Mouse (Mus musculus) forebrain, embryonic 11.5 days (tissue): Measurements from ENCODE around the gene Klf11. TPM values are rescaled to one million over a fixed set of nuclear protein-coding genes. Genes with fewer than 3 reads are reported as not detected.
A peak's percentile ranks its signal among the peaks of the same experiment; 100 is the strongest.

ENCODE experiments used
- ATAC-seq: fragments of 200-750 bp; cut with Nextera tagmentation; replicated peaks from 2 replicates; pipeline ENCODE4 v1.8.0; 2017; ENCODE audit warnings: moderate TSS enrichment; ENCODE audit not compliant: low FRiP score
- DNase-seq: peaks from one replicate; pipeline ENCODE4 v3.0.0-alpha.2; 2017; ENCODE audit warnings: low spot score
- H3K27ac ChIP-seq: fragments of 300-500 bp; sonication (generic); 2 replicates; pipeline ENCODE4 v1.5.1; 2014; ENCODE audit warnings: low read depth, low read length
- H3K27me3 ChIP-seq: fragments of 300-500 bp; sonication (generic); 2 replicates; pipeline ENCODE4 v1.6.1; 2014; ENCODE audit warnings: mild to moderate bottlenecking, low read length, mixed read lengths; ENCODE audit not compliant: control insufficient read depth, insufficient read depth
- H3K36me3 ChIP-seq: fragments of 300-500 bp; sonication (generic); 2 replicates; pipeline ENCODE4 v1.6.1; 2014; ENCODE audit warnings: mild to moderate bottlenecking, low read length, moderate library complexity, mixed read lengths; ENCODE audit not compliant: control insufficient read depth, insufficient read depth
- H3K4me1 ChIP-seq: fragments of 300-500 bp; sonication (generic); replicated peaks from 2 replicates; pipeline ENCODE4 v1.6.1; 2014; ENCODE audit warnings: low read length, mixed read lengths; ENCODE audit not compliant: control insufficient read depth, insufficient read depth
- H3K4me2 ChIP-seq: fragments of 300-500 bp; sonication (generic); 2 replicates; pipeline ENCODE4 v1.6.1; 2014; ENCODE audit warnings: low read depth, mild to moderate bottlenecking, low read length, moderate library complexity, mixed read lengths; ENCODE audit not compliant: severe bottlenecking
- H3K4me3 ChIP-seq: fragments of 300-500 bp; sonication (generic); 2 replicates; pipeline ENCODE4 v1.5.1; 2014; ENCODE audit warnings: low read depth, low read length
- H3K9ac ChIP-seq: fragments of 300-500 bp; sonication (generic); 2 replicates; pipeline ENCODE4 v1.6.1; 2014; ENCODE audit warnings: low read length
- H3K9me3 ChIP-seq: fragments of 300-500 bp; sonication (generic); 2 replicates; pipeline ENCODE4 v1.6.1; 2016; ENCODE audit warnings: low read length, mixed read lengths; ENCODE audit not compliant: control insufficient read depth
- WGBS: fragments of 180-500 bp; shearing (Covaris S2); extraction: QIAGEN DNeasy Blood & Tissue Kit; methylation state at CpG from one replicate; pipeline ENCODE4 v1.1.7; 2014; 5-methylcytosine and 5-hydroxymethylcytosine counted together
- polyA plus RNA-seq: library from polyadenylated mRNA; unstranded; fragments of >200 nt; fragmentation: Nextera tagmentation; extraction: Ambion mirVana; gene quantifications from 2 replicates; pipeline ENCODE4 v1.2.1, GENCODE M21; 2014

Gene Klf11
- polyA plus RNA-seq, 1 experiment from 2014 or later, result 13.1 TPM

DNA sequence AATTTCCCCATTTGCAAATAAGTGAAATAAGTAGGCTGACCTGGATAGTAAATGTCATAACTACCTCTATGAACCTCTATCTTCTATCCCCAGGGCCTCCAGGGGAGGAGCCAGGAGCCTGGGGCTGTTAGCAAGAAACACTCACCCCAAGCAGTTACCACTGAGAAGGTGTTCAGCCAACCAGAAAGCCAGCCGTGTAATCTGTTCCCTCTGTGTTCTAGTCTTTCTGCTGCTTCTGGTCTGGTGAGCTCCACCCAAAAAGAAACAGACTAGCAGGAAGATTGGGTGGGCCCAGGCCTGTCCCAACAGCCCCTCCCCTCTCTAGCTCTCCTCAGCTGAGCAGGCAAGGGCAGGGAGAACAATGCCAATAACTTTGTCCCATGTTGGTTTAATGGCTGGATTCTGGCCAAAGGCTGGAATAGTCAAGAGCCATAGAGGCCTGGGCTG is 6.9 kb upstream of the Klf11 start:
- Histone ChIP-seq H3K4me3 (no peak overlapping the region), H3K27ac (no peak overlapping the region), H3K36me3 (no peaks in the 10 kb centered on the region), H3K4me2 (no peak overlapping the region), H3K27me3 (no peaks in the 10 kb centered on the region), H3K4me1 (no peaks in the 10 kb centered on the region), H3K9me3 (no peaks in the 10 kb centered on the region), H3K9ac (no peak overlapping the region)
- ATAC-seq (no peak), DNase-seq (no peak)
- 55% methylated on average over 1 of the region's 1 CpGs for whole genome bisulfite sequencing

GRCm38 (mm10) chr12:24645901-24646300 is 5.2 kb upstream of the Klf11 start:
- ATAC-seq, result no peak

GRCm38 (mm10) chr12:24648094-24648493 is 3.0 kb upstream of the Klf11 start:
- Histone ChIP-seq H3K4me3 (no peak overlapping the region), H3K36me3 (no peaks in the 10 kb centered on the region), H3K9ac (no peak overlapping the region), H3K4me1 (peaks cover 13% of the 10 kb centered on the region; the same call in 1 of the 2 replicates), H3K27ac (no peak overlapping the region), H3K4me2 (no peak overlapping the region), H3K9me3 (no peaks in the 10 kb centered on the region), H3K27me3 (no peaks in the 10 kb centered on the region)
- DNase-seq (no peak), ATAC-seq (no peak)
- WGBS, result 68% methylated on average over 1 of the region's 1 CpGs

More at GRCm38 (mm10) chr12:24645901-24646300, 5.2 kb upstream of the Klf11 start:
- Histone ChIP-seq H3K27me3 (no peaks in the 10 kb centered on the region), H3K27ac (no peak overlapping the region), H3K4me2 (no peak overlapping the region), H3K9me3 (no peaks in the 10 kb centered on the region), H3K4me1 (peaks cover 4% of the 10 kb centered on the region; the same call in 1 of the 2 replicates), H3K9ac (no peak overlapping the region), H3K36me3 (no peaks in the 10 kb centered on the region), H3K4me3 (no peak overlapping the region)
- WGBS, result 83% methylated on average over 6 of the region's 6 CpGs
- DNase-seq, result no peak

DNA sequence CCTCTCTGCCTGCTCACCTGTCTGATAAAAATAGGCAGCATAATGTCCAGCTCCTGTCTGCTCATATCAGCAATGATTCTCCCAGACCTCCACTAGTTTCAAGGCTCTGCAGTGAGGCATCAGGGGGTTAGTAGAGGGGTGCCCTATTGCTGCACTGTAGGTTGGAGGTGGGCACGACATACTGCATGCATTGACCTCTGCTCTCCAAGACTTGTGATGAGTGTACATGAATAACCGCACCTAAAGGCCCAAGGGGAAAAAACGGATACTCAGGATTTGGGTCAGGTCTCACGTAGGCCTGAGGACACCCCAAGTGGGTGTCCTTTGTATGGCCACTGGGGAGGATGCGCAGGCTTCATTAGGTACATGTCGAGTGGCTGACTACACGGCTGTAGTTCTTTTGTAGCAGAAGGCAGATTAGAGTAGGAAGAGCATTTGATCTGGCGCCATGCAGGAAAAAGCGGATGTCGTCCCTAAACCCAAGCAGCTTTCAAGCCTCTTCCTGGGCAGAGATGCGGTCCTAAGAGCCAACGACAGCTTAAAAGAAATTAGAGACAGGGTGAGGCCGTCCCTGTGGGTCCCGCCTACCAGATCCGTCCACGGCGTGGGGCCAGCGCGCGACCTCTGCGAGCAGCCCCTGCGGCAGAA is 535 bp upstream of the Klf11 start:
- WGBS, result 3% methylated on average over 22 of the region's 22 CpGs
- Histone ChIP-seq H3K27me3 (no peaks in the 10 kb centered on the region), H3K9me3 (no peaks in the 10 kb centered on the region), H3K27ac (peak overlapping the region; percentile 41; the same call in 1 of the 2 replicates), H3K4me1 (peaks cover 13% of the 10 kb centered on the region; the same call in 1 of the 2 replicates), H3K4me2 (peak overlapping the region; percentile 70), H3K4me3 (peak overlapping the region; percentile 74), H3K36me3 (no peaks in the 10 kb centered on the region; the same call in 1 of the 2 replicates), H3K9ac (peak overlapping the region; percentile 53)
- peak; percentile 10 for ATAC-seq
- no peak for DNase-seq

GRCm38 (mm10) chr12:24651642-24652342 is 718 bp downstream of the Klf11 start:
- H3K4me2 ChIP-seq, result peak overlapping the region; percentile 70
- peak overlapping the region; percentile 74 for H3K4me3 ChIP-seq
- WGBS, result under 1% methylated on average over 36 of the region's 36 CpGs
- no peaks in the 10 kb centered on the region; the same call in 1 of the 2 replicates for H3K36me3 ChIP-seq
- ATAC-seq (peak; percentile 87), DNase-seq (peak; percentile 98)
- no peaks in the 10 kb centered on the region for H3K27me3 ChIP-seq
- H3K9ac ChIP-seq, result peak overlapping the region; percentile 75
- peak overlapping the region; percentile 81 for H3K27ac ChIP-seq
- H3K4me1 ChIP-seq, result peaks cover 16% of the 10 kb centered on the region; the same call in 1 of the 2 replicates
- H3K9me3 ChIP-seq, result no peaks in the 10 kb centered on the region

DNA sequence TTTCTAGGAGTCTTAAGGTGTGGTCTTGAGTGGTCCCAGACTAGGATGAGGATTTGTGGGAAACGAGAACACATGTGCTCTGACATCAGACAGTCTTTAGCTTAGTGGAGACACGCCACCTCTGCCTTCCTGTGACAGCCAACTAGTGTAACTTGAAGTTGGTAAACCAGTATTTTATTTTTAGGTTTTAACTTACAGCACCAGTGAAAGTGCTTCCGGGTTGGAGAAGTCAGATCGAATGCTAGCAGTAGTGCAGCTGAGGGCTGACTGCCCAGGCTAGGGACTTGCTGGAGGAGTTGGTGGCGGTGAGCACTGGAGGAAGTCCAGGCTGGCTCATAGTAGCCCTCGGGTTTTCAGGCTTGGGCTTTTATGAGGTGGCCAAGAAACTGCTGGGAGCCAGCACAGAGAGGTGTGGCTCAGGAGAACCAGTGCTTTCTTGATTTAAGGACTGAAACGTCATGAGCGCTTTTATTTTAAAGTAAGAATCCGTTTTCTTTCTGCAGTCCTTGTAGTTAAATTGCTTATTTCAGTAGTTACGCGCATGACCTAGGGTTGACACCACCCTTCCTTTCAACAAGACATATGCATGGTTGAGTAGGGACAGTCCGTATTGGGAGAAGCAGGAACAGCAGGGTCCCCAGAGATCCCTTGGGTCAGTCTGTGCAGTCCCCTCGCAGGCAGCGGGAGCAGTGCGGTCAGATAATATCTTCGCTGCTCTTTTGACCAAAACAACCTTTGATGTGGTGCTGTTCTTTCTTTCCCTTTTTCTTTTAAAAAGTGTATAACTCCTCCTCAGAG is 3.2 kb downstream of the Klf11 start:
- Histone ChIP-seq H3K4me1 (peaks cover 18% of the 10 kb centered on the region; the same call in 1 of the 2 replicates), H3K9me3 (no peaks in the 10 kb centered on the region), H3K36me3 (no peaks in the 10 kb centered on the region; the same call in 1 of the 2 replicates), H3K27me3 (no peaks in the 10 kb centered on the region), H3K9ac (no peak overlapping the region), H3K4me3 (no peak overlapping the region), H3K4me2 (no peak overlapping the region), H3K27ac (no peak overlapping the region)
- 87% methylated on average over 16 of the region's 16 CpGs for WGBS
- DNase-seq (no peak), ATAC-seq (no peak)

DNA sequence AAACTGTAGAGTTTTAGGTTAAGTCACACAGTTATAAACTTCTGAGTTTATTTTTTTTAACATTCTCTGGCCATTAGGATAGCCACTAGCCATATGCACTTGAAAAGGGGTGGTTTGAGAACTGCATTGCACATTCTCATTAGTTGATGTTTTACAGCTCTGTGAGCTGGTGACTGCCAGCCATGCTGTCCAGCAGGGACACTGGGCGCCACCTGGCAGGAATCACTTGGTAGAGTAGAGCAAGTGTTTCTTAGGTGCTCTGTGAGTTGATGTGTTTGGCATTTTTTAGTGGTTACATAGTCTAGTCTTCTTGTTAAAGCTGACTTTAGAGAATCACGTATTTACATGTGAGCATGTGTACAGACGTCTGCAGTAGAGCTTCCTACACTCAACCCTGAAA is 5.4 kb downstream of the Klf11 start:
- H3K4me1 ChIP-seq, result peaks cover 14% of the 10 kb centered on the region; the same call in 1 of the 2 replicates
- no peaks in the 10 kb centered on the region for H3K9me3 ChIP-seq
- no peak overlapping the region for H3K9ac ChIP-seq
- H3K27me3 ChIP-seq, result no peaks in the 10 kb centered on the region
- ATAC-seq (no peak), DNase-seq (no peak)
- no peak overlapping the region for H3K4me3 ChIP-seq
- H3K4me2 ChIP-seq, result no peak overlapping the region
- H3K27ac ChIP-seq, result no peak overlapping the region
- H3K36me3 ChIP-seq, result peaks cover 2% of the 10 kb centered on the region; the same call in 1 of the 2 replicates
- 83% methylated on average over 3 of the region's 3 CpGs for WGBS

- no peak overlapping the region for H3K27ac ChIP-seq
- no peak overlapping the region for H3K4me2 ChIP-seq
- DNase-seq (no peak), ATAC-seq (no peak)
- no peak overlapping the region for H3K4me3 ChIP-seq
- H3K9ac ChIP-seq, result no peak overlapping the region
- H3K4me1 ChIP-seq, result 0 out of 2 replicates have a peak, but pooled peaks cover 5% of the 10 kb centered on the region
- H3K36me3 ChIP-seq, result peaks cover 2% of the 10 kb centered on the region; the same call in 1 of the 2 replicates
- H3K27me3 ChIP-seq, result no peaks in the 10 kb centered on the region
- 95% methylated on average over 4 of the region's 4 CpGs for WGBS
- no peaks in the 10 kb centered on the region for H3K9me3 ChIP-seq
Measured at GRCm38 (mm10) chr12:24658998-24659397, 7.9 kb downstream of the Klf11 start.
